Mouse (Mus musculus): Measurements from ENCODE around the gene Hnrnpa3.
A peak's percentile ranks its signal among the peaks of the same experiment; 100 is the strongest.

The Hnrnpa3 gene

GRCm38 (mm10) chr2:75703375-75704181 lies 44.5 kb downstream of the Hnrnpa3 start:
- peak; percentile 92 to 93 for DNase-seq (ENCODE audit: low spot score in 2 of 2)

GRCm38 (mm10) chr2:75704234-75705161 lies 45.4 kb downstream of the Hnrnpa3 start, which contains the start of gene Nfe2l2:
Gene Nfe2l2, minus strand, starts transcription at chr2:75704641.
- peak; percentile 100 for DNase-seq (ENCODE audit: low spot score in 2 of 2)

- DNase-seq (ENCODE audit: low spot score in 2 of 2): no peak
Measured at GRCm38 (mm10) chr2:75705162-75705752, 46.2 kb downstream of the Hnrnpa3 start.

- no peak for DNase-seq (ENCODE audit: low spot score in 2 of 2)
Measured at GRCm38 (mm10) chr2:75706435-75706834, 47.4 kb downstream of the Hnrnpa3 start.

- DNase-seq (ENCODE audit: low spot score in 2 of 2): no peak
Measured at GRCm38 (mm10) chr2:75707420-75707819, 48.4 kb downstream of the Hnrnpa3 start.

- no peak for DNase-seq (ENCODE audit: low spot score in 2 of 2)
Measured at GRCm38 (mm10) chr2:75713083-75713482, 54.0 kb downstream of the Hnrnpa3 start.

GRCm38 (mm10) chr2:75714766-75715165 lies 55.7 kb downstream of the Hnrnpa3 start:
- no peak for DNase-seq (ENCODE audit: low spot score in 2 of 2)

- DNase-seq (ENCODE audit: low spot score in 2 of 2): no peak
Measured at GRCm38 (mm10) chr2:75716046-75717016, 57.3 kb downstream of the Hnrnpa3 start.
